Mouse (Mus musculus) monocyte, adult 5-6 weeks (primary cell): ENCODE measurements around the gene Mpped2. TPM values are rescaled to one million over a fixed set of nuclear protein-coding genes. Genes with fewer than 3 reads are reported as not detected.

ENCODE experiments used
- ATAC-seq: fragments of 153-309, 156-312 bp; replicated peaks from 2 replicates; pipeline ENCODE4 v1.8.0; 2017; ENCODE audit warnings: mild to moderate bottlenecking; ENCODE audit not compliant: low TSS enrichment, insufficient number of reproducible peaks, severe bottlenecking, poor library complexity, low FRiP score
- total RNA-seq: library from RNA; stranded (forward); fragments of 200-1000, 200-491, 200-594 nt; gene quantifications from 3 replicates; pipeline ENCODE4 v1.2.3, GENCODE M21; 2017

Mpped2 gene
- total RNA-seq, 1 experiment from 2014 or later = not detected

DNA sequence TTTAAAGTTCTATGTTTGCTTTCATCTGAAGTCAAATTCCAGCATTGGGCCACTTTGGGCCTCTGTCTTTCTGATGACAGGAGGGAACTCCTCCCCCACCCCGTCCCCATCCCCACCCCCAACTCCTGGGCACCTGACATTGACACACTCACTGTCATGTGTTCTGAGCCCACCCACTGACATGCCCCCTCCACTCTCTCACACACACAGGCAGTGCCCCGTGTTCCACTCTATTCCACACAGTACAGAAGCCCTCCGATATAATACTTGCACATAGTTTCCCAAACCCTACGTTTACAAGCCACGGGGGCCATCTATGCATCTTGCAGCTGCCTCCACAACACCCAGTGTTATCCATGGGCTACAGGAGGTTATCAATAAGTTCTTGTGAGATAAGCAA is 42.1 kb downstream of the Mpped2 start:
- ATAC-seq = no peak

DNA sequence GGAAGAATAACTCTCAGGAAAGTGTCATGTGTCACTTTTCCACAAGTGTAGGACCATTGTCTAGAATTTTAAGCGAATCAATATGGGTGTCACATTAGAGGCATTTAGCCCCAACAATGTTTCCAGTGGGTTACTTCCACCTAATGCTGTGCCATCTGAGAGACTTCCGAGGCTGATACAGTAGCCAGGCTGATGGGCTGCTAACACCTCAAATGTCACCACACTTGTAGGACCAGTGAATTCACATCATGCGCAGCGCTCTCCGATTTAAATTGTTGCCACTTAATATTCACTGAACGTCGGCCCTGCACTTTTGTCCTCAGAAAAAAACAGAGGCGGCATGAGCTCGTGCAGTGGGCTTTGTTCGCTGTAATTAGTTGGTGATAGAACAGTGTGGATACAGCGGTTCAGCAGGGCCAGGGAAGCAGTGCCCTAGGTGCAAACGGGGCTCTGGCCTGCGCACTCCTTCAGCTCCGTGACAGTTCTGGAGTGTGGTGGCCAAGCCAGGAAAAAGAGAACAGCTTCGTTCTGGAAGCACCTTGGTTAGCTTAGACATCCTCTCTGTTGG is 42.8 kb downstream of the Mpped2 start:
- ATAC-seq = no peak

DNA sequence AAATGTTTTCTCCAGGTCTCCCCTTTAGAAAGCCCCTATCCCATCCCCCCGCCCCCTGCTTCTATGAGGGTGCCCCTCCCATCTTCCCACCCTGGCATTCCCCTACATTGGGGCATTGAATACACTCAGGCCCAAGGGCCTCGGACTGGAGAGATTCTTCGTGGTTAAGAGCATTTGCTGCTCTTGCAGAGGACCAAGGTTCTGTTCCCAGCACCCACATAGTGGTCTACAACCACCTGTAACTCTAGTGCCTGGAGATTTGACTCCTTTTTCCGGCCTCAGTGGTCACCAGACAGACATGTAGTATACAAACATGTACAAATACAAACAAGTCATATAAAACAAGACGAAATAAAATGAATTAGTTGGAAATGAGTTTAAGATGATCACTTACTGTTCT is 45.9 kb downstream of the Mpped2 start:
- ATAC-seq = no peak

DNA sequence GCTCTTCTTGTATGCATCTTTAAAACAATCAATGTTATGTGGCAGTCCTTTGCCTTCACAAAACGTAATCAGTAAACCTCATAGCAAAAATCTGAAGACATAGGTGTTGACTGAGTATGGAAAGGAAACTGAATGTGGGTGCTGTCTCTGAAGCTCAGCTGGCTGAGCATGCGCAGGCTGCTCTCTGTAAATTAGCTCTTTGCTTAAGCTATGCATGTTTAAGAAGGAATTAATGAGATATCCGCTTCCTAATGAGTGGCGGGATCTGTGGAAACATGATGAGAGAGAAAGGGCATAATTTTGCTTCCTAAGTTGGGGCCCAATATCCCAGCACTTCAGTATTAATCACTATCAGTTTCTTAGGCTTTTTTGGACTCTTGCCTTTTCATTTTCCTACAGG is 51.0 kb downstream of the Mpped2 start:
- no peak for ATAC-seq

DNA sequence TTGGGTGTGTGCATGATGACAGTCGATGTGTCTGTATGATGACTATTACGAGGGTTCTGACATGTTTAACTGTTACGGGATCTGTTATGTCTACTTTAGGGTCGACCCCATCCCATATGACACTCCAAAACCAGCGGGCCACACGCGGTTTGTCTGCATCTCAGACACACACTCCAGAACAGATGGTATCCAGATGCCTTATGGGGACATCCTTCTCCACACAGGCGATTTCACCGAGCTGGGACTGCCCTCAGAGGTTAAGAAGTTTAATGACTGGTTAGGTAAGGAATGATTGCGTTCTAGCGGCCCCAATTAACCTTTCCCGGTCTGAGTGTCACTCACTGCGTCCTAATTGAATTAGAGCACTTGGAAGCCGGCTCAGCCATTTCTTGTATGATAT is 51.5 kb downstream of the Mpped2 start:
- no peak for ATAC-seq

DNA sequence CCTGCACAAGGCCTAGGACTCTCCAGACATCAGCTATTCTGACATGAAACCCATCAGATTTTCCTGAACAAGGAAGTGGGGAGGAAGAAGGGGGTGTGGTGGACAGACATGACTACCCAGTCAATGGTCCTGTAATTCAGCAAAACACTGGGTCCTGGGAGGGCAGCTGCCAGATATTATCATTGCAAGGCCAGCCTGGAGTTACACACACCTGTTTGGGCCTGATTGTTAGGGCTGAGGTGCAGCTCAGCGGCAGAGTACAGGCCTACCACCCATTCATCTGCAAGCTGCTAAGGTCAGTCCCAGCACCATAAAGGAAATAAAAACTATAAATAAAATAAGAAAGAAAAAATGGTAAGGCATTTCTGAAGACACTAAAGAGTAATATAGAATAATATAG is 52.3 kb downstream of the Mpped2 start:
- no peak for ATAC-seq

DNA sequence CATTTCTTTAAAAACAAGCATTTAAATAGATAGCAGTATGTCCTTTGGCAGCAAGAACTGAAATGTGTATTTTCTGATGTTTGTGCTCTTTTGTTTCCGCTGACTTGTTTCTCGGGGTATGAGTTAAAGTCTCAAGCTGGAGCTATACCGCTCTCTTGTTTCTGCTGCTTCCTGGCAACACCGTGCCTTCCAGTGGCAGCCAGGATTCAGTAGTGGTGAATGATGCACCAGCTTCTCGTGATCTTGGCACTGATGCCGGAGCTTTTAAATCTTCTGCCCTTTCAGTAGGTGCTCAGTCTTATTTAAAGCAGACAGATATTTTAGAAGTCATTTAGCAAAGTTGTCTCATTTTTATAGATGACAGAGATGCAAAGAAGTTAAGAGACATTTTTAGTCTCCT is 53.1 kb downstream of the Mpped2 start:
- ATAC-seq = no peak

DNA sequence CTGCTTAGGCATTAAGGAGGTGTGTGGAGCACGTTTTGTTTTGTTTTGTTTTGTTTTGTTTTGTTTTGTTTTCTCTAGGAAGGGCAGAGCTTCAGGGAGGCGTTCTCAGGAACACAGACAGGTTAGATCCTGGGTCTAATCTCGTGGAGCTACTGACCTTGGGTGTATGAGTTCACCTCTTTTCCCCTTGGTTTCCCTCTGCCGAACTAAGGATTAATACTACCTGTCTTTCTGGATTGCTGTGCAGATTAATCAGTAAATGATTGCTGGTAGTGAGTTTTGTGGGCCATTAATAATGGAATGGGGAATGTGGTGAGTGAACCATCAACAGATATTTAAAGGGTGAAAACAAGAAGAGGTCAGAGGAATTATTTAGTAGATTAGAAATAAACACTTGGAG is 53.8 kb downstream of the Mpped2 start:
- no peak for ATAC-seq

DNA sequence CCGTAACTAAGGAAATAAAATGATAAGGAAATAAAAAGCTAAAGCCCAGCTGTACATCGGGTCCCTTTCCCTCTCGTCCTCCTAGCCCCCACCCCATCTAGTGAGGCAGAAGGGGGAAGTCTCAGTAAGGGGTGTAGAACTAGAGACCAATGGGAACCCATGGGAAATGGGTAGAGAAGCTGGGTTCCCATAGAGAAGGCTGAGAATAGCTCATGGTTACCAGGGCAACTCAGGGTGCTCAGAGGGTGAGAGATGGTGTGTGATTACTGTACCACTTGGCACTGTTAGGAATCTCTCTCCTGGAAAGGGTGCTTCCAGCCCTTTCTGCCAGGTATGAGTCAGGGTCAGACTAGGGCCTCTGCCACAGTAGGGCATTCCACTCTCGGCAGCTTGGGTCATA is 54.3 kb downstream of the Mpped2 start:
- no peak for ATAC-seq

DNA sequence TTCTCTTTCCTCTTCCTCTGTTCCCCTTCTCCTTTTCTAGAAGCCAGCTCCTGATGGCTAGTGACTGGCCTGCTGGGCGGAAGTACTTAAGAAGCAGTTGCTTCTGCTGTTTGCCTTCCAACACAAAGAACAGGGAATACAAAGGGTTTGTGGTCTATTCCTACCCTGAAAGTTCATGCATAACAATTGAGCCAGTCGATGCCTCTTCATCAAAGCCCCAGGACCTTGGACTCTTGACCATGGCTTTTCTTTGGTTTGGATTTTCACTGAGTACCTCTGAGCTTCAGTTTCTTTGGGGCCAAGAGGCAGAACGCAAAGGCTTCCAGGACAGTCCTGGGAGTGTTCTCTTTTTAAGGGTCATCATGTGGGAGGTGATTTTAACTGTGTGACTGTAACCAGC is 57.8 kb downstream of the Mpped2 start:
- ATAC-seq = no peak

DNA sequence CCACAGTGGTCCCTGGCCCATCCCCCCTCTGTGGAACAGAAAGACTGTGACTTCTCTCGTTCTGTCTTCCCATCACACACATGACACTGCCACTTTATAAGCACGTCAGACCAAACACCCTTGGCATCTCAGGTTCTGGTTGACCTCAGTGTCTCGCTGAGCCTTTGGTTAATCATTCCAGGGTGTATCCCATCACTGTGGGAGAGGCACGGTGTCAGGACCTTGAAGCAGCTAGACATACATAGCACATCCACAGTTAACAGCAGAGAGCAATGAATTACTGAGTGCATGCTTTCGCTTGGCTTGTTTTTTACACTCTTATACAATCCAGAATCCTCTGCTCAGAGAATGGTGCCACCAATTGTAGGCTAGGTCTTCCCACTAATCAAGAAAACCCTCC is 60.6 kb downstream of the Mpped2 start:
- ATAC-seq = no peak

DNA sequence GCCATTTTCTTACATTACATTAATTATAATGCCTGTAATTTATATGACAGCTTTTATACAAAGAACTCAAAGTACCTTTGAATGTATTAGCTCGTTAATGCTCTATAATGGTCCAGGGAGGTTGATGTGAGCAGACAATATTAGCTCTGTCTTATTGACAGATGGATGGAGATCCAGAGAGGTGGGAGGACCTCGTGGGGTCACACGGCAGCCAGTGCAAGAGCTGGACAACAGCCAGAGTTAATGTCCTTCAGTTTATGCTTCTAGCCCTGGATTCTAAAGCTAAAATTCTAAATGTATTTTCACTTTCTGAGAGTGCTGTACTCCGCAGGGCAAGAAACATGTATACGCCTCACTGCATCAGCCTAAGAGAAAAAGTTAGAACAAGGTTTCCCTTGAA is 61.6 kb downstream of the Mpped2 start:
- ATAC-seq = no peak

DNA sequence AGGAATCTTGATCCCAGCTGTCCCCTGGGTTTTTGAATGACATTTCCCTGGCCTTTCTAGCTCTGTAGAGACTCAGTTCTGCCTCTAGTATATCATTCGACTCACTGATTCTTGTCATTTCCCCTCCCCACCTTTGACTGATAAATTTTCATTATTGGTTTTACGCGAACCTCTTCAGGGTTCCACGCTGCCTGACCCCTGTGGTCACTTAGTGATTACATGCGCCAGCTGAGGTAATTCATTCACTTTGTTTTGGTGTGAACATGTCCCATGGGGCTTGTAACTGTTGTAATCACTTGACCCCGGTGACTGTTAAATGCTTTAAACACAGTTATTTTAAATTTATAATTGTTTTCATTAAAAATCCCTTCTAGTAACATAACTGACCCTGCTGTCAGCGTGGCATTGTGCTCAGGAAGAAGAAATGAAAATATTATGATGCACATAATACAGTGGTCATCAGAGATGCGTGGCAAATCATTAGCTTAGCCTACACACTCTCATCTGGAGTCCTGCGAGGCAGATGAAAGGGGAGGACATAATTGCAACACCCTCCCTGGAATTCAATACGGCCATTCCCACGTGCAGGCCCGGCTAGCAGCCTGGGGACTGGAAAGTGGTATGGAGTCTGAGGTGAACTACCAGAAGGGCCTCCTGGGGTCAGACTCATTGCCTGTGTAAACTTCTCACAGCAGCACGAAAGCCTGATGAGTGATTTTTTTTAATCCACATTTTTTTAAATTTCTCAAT is 63.5 kb downstream of the Mpped2 start:
- no peak for ATAC-seq

DNA sequence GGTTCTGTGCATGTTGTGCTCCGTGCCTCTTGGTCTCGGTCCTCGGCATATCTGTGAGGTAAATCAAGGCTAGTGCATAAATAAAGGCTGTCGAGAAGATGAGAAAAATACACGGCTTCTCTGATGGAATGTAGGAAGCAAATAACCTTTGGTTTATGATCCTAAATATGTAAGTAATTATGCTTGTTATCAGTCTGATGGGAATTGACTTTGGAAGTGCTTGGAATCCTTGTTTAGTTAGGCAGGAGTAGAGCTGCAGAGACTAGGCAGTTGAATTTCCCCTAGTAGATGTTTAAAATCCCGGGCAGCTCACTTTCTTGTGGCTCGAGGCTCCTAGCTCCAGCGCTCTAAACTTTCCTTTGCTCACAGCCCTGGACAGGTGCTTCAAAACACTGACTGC is 69.9 kb downstream of the Mpped2 start:
- no peak for ATAC-seq

DNA sequence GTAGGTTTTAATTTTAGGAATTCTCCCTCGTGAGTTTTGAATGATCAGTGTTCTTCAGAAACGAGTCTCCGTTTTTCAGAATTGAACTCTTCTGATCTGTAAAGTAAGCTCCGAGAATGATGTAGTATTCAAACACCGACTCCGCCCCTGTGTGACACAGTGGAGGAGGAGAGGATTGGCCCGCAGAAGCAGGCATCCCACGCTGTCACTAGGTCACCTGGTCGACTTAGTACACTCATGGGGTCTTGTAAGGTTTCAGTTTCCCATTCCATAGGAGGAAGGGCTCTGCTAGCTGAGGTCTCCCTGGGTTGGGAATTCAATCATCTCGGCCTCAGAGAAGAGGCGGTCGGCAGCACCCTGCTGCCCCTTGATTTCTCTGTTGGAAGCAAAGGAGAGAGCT is 76.2 kb downstream of the Mpped2 start:
- no peak for ATAC-seq

DNA sequence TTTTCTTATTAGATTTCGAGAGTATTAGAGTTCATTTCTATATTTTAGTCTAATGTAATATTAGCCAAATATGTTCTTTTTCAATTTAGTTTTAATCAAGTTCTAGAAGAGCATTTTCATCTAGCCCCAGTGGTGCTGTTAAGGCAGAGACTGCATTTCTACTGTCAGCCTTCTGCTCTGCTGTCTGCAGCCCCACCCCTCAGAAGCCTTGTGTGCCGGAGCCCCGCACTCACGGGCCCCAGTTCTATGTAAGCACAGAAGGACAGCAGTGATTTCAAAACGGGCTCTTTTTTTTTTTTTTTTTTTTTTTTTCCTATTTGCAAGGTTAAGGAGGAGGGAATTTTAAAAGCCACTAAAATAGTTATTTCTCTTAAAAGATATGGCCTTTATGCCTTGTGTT is 79.6 kb downstream of the Mpped2 start:
- no peak for ATAC-seq

DNA sequence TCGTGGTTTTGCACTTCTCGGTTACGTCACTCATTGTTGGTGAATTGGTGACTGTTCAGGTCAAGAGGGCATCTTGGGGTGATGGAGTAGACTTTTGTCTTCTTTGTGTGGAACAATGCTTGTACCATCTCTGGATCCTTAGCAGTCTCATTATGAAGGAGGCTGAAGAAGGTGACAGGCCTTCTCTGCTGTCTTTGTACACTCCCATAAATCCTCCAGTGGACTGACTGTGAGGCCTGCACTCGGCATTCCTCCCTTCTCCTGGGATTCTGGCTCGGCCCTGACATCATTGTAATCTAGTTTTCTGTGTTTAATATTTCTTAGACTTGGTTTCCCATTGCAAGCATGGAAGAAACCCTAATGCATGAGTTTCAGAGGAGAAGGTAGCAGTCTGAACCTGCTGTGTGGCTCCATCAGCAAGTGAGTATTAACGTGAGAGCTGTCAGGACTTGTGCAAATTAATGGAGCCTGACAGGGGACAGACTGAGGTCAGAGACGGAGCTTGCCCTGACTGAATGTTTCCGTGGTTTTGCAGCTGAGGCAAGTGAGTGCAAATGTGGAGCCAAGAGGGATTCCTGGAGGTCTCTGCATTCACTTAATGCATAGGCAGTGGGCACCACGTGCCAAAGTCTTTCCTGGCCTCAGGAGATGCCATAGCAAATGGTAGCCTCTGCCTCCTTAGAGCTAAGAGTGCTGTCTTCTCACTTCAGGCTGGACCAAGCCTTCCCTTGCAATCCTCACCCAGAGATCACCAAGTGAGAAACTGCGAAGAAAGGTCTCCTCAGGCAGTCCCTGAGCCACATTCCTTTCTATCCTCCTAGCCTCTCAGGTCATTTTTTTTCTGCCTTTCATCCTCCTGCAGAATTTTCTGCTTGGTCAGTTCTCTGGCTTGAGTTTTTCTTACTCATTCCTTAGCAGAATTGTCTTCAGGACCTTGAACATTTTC is 81.5 kb downstream of the Mpped2 start:
- ATAC-seq = no peak

DNA sequence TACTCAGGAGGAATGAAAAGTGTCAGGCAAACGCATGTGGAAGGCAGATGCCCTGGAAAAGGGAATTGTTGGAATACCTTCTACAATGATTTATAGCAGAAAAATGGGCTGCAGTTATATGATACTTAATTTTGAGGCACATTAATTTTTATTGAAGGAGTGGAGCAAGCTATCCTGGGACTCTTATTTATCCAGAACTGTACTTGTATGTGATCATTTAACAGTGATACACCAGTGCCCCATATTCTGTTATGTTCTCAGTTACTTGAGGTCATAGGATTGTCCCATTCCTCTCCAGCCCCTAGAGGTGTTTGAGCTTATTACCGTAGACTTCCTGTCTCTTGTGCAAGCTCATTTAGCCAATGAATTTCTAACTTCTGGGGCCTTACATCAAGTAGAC is 82.9 kb downstream of the Mpped2 start:
- no peak for ATAC-seq

DNA sequence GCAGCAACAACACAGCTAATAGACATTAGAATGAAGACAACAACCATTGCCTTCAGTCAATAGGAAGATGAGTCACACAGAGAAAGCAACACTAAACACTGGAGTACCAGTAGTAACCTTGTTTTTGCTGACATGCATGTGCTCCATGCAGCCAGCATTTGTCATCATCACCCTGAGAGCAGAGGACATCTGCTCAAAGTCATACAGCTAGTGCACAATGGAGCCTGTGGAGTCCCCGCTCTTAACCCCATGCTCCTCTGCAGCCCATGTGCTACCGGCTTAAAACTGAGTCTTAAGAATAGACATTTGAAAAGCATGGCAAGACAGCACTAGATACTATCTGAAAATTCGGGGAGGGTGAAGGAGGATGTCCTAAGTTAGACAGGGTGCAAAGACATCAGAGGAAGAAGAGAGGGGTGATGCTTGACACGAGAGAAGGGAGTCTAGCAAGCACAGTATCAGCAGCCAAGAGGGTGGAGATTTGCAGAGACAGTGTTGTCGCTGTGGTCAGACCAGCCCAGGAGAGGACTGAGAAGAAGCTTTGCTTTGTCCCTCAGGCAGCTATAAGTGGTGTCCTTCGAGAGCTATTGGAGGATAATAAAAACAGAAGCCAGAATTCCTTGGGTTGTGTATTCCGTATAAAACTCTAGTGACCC is 85.9 kb downstream of the Mpped2 start:
- ATAC-seq = no peak
